Mouse (Mus musculus) small intestine, adult 2 months (tissue): Measurements from ENCODE around the gene Il15. TPM values are rescaled to one million over a fixed set of nuclear protein-coding genes. Genes with fewer than 3 reads are reported as not detected.

ENCODE experiments used
- H3K27ac ChIP-seq: fragments of 200-500 bp; 2 replicates; pipeline ENCODE4 v1.5.1; 2012; ENCODE audit warnings: low read depth, low read length, control low read depth, inconsistent platforms; ENCODE audit not compliant: insufficient read depth
- H3K27me3 ChIP-seq: fragments of 200-500 bp; 2 replicates; pipeline ENCODE4 v1.6.1; 2012; ENCODE audit warnings: mild to moderate bottlenecking, moderate library complexity, low read length, inconsistent platforms; ENCODE audit not compliant: control insufficient read depth, insufficient read depth
- H3K36me3 ChIP-seq: fragments of 200-500 bp; 2 replicates; pipeline ENCODE4 v1.6.1; 2012; ENCODE audit warnings: mild to moderate bottlenecking, low read length, control low read depth, inconsistent platforms; ENCODE audit not compliant: control insufficient read depth, insufficient read depth
- H3K4me1 ChIP-seq: fragments of 200-500 bp; 2 replicates; pipeline ENCODE4 v1.6.1; 2012; ENCODE audit warnings: low read length, inconsistent platforms, mixed read lengths; ENCODE audit not compliant: control insufficient read depth, insufficient read depth, insufficient read length
- H3K4me3 ChIP-seq: fragments of 200-500 bp; 2 replicates; pipeline ENCODE4 v1.5.1; 2012; ENCODE audit warnings: low read depth, mild to moderate bottlenecking, control low read depth, inconsistent platforms, low read length, moderate library complexity
- CTCF ChIP-seq: fragments of 200-500 bp; IDR thresholded peaks from 2 replicates; pipeline ENCODE4 v1.5.1; 2012; ENCODE audit warnings: low read depth, mild to moderate bottlenecking, control low read depth, inconsistent platforms, low read length, moderate library complexity, mixed read lengths; ENCODE audit not compliant: insufficient replicate concordance, insufficient read length; ENCODE audit errors: extremely low read depth
- POLR2A ChIP-seq: fragments of 200-500 bp; IDR thresholded peaks from 2 replicates; pipeline ENCODE4 v1.6.1; 2012; ENCODE audit warnings: low read depth, mild to moderate bottlenecking, control low read depth, inconsistent platforms, low read length, moderate library complexity
- WGBS: fragments of 180-500 bp; shearing (Covaris S2); methylation state at CpG from one replicate; pipeline ENCODE4 v1.1.7; 2018; 5-methylcytosine and 5-hydroxymethylcytosine counted together
- polyA plus RNA-seq: library from polyadenylated mRNA; depleted of rRNA; stranded (reverse); fragments of >200 nt; gene quantifications from 2 replicates; pipeline ENCODE4 v1.2.3, GENCODE M21; 2012; rRNA removed

The Il15 gene
- 6.8 and 27.2 TPM in 2 replicates for polyA plus RNA-seq

DNA sequence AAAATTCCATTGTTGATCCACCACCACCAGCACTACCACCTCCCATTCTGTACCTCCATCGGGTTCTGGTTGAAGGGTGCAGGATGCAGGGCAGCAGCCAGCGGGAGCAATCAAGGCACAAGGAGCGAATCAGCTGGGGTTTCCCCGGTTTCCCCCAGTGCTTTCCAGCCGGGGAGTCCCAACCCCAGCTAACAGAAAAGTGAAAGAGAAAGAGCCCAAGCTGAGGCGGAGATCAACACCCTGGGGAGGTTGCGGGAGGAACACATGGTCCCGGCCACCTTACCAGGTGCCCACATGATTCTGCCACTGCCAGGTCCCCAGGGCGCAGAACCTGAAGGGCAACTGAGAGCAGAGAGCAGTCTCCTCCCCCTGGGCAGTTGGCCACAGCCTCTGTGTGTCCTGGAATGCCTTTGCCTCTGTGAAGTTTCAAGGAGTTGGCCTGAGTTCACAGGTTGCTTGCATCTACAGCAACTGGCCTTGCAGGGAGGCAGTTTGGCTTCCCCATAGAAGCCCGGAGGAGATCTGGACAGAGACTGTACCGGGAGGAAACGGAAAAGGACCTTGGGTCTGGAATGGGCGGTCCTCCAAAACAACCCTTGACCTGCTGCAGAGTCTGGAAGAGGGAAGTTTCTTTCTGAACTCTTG lies at the start of gene Il15:
TSS of gene Il15 (minus strand) at position 537 of the 645 bp plus-strand sequence.
- no peak for TF ChIP-seq CTCF
- TF ChIP-seq POLR2A: peak; percentile 82; the same call in 1 of the 2 replicates
- WGBS: 2% methylated on average over 13 of the region's 13 CpGs
- no peaks in the 10 kb centered on the region for H3K27me3 ChIP-seq
- peak within 1 kb of the TSS; percentile 87 for H3K27ac ChIP-seq
- peak within 1 kb of the TSS; percentile 63 for H3K4me3 ChIP-seq
- peaks cover 14% of the 10 kb centered on the region; the same call in 1 of the 2 replicates for H3K4me1 ChIP-seq
- H3K36me3 ChIP-seq: 0 out of 2 replicates have a peak, but pooled peaks cover 1% of the 10 kb centered on the region

DNA sequence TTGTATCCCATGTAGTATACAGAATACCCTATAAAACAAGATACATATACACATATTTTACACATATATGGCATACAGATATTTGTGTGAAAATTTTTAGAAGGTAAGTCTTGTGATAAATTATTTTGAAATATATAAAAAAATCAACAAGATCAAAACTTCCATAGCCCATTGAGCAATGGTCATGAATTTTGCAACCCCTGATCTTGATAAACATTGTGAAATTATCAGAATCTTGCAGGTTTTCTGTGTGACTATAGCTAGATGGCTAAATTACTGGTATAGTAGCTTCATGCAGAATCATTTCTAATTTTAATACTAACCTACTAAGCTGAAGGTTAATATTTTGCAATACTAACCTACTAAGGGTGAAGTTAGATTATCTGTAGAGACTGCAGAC lies 41.9 kb upstream of the Il15 start:
- TF ChIP-seq POLR2A (no peak), CTCF (no peak)
- Histone ChIP-seq H3K27ac (no peak overlapping the region), H3K4me1 (no peaks in the 10 kb centered on the region), H3K36me3 (no peaks in the 10 kb centered on the region), H3K4me3 (no peak overlapping the region), H3K27me3 (no peaks in the 10 kb centered on the region)

DNA sequence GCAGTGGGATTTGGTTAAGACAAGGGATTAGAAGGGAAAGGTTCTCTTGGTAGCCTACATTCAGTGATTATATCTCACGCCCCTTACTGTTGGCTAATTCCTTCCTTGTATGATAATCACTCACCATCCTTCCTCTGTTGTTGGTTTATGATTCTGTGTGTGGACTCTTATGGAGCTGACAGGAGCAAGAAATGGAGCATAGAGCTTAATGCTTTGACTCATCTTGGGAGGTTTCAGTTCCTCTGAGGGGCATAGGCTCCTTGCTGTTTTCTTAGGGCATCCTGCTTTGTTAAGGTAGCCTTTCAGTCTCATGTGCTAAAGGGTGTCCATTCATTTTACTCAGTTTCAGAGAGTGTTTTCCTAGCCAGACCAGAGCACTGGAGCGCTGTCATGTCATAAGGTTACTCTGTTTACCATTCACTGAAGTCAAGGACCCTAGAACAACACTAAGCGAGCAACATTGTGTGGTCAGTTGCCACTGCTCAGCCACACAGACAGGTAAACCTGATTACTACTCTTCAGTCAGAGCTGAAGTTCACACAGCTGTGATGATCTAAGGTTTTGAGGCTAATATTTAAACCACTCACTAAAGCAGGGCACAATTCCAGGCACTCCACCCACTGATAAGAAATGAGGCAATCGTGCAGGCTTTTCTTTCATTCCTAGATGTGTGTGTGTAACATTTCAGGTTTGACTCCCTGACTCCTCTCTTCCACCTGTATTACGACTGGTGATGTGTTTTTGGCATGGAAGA lies 13.7 kb upstream of the Il15 start:
- Histone ChIP-seq H3K36me3 (no peaks in the 10 kb centered on the region), H3K27me3 (no peaks in the 10 kb centered on the region), H3K4me3 (no peak overlapping the region), H3K27ac (peak overlapping the region; percentile 89), H3K4me1 (peaks cover 12% of the 10 kb centered on the region; the same call in 1 of the 2 replicates)
- TF ChIP-seq CTCF (no peak), POLR2A (no peak)
- WGBS: 18% methylated on average over 5 of the region's 5 CpGs

GRCm38 (mm10) chr8:82415485-82415884 lies 12.5 kb upstream of the Il15 start:
- TF ChIP-seq CTCF (no peak), POLR2A (no peak)
- Histone ChIP-seq H3K27me3 (no peaks in the 10 kb centered on the region), H3K36me3 (no peaks in the 10 kb centered on the region), H3K27ac (peak overlapping the region; percentile 37; the same call in 1 of the 2 replicates), H3K4me3 (no peak overlapping the region), H3K4me1 (peaks cover 12% of the 10 kb centered on the region; the same call in 1 of the 2 replicates)
- WGBS: 28% methylated on average over 1 of the region's 1 CpGs

DNA sequence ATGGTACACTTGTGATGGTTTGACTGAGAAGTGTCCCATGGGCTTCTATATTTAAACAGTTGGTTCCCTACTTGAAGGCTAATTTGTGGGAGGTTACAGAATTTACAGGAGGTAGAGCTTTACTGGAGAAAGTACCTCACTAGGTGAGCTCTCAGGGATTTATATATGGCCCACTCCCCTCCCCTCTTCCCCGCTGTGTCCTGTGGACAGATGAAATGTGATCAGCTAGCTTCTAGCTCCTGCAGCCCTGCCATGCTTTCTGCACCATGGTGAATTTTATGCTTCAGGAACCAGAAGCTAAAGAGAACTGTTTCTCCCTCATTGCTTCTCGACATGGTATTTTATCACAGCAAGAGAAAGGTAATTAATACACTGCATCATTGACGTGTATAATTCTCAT lies 7.1 kb upstream of the Il15 start:
- H3K4me1 ChIP-seq: peaks cover 3% of the 10 kb centered on the region; the same call in 1 of the 2 replicates
- no peaks in the 10 kb centered on the region for H3K36me3 ChIP-seq
- WGBS: 79% methylated on average over 3 of the region's 3 CpGs

GRCm38 (mm10) chr8:82407060-82407459 lies 4.0 kb upstream of the Il15 start:
- Histone ChIP-seq H3K4me1 (peaks cover 3% of the 10 kb centered on the region; the same call in 1 of the 2 replicates), H3K27me3 (no peaks in the 10 kb centered on the region), H3K4me3 (no peak overlapping the region), H3K27ac (no peak overlapping the region), H3K36me3 (no peaks in the 10 kb centered on the region)
- 61% methylated on average over 1 of the region's 1 CpGs for WGBS
- TF ChIP-seq CTCF (no peak), POLR2A (no peak)

More for the DNA sequence above, 7.1 kb upstream of the Il15 start:
- Histone ChIP-seq H3K4me3 (no peak overlapping the region), H3K27ac (no peak overlapping the region), H3K27me3 (no peaks in the 10 kb centered on the region)
- no peak for TF ChIP-seq CTCF
- no peak for TF ChIP-seq POLR2A

- peaks cover 6% of the 10 kb centered on the region; the same call in 1 of the 2 replicates for H3K4me1 ChIP-seq
- H3K36me3 ChIP-seq: 0 out of 2 replicates have a peak, but pooled peaks cover 1% of the 10 kb centered on the region
- H3K27ac ChIP-seq: no peak overlapping the region
- no peak overlapping the region for H3K4me3 ChIP-seq
- no peaks in the 10 kb centered on the region for H3K27me3 ChIP-seq
- over 99% methylated on average over 3 of the region's 3 CpGs for WGBS
- TF ChIP-seq CTCF (no peak), POLR2A (no peak)
These were observed 1.0 kb upstream of the Il15 start for GRCm38 (mm10) chr8:82404068-82404467.
